Mouse (Mus musculus): ENCODE data around the gene 4931428L18Rik. TPM values are rescaled to one million over a fixed set of nuclear protein-coding genes. Genes with fewer than 3 reads are reported as not detected.
A peak's percentile ranks its signal among the peaks of the same experiment; 100 is the strongest.

4931428L18Rik gene
- total RNA-seq (2014; rRNA removed), result not detected in 2 replicates
- polyA plus RNA-seq (2015; fragmentation: Nextera tagmentation; extraction: Ambion mirVana), result not detected in 2 replicates

GRCm38 (mm10) chr1:31222564-31222963, at the start of gene 4931428L18Rik, which contains the start of gene Pih1d3:
4931428L18Rik (minus strand) TSS chr1:31222684.
Pih1d3 (plus strand) TSS chr1:31222838.
- Histone ChIP-seq H3K27ac (no peak within 1 kb of the TSS), H3K4me1 (ENCODE audit: insufficient read depth, low read length) (no peaks in the 10 kb centered on the region), H3K4me3 (ENCODE audit: low read length) (no peak within 1 kb of the TSS), H3K27me3 (ENCODE audit: insufficient read depth, low read length) (no peaks in the 10 kb centered on the region), H3K36me3 (ENCODE audit: insufficient read depth, low read length) (no peaks in the 10 kb centered on the region), H3K9me3 (ENCODE audit: low read length) (no peaks in the 10 kb centered on the region), H3K9ac (replicated peaks; ENCODE audit: low read length) (no peak within 1 kb of the TSS), H3K4me2 (ENCODE audit: low read depth, low read length) (no peak within 1 kb of the TSS)
- WGBS, result 90% methylated on average over 7 of the region's 7 CpGs
- ATAC-seq, result no peak
- no peak for TF ChIP-seq CTCF (IDR thresholded peaks at IDR 0.05; ENCODE audit: low read depth)
- DNase-seq (ENCODE audit: low spot score), result no peak

DNA sequence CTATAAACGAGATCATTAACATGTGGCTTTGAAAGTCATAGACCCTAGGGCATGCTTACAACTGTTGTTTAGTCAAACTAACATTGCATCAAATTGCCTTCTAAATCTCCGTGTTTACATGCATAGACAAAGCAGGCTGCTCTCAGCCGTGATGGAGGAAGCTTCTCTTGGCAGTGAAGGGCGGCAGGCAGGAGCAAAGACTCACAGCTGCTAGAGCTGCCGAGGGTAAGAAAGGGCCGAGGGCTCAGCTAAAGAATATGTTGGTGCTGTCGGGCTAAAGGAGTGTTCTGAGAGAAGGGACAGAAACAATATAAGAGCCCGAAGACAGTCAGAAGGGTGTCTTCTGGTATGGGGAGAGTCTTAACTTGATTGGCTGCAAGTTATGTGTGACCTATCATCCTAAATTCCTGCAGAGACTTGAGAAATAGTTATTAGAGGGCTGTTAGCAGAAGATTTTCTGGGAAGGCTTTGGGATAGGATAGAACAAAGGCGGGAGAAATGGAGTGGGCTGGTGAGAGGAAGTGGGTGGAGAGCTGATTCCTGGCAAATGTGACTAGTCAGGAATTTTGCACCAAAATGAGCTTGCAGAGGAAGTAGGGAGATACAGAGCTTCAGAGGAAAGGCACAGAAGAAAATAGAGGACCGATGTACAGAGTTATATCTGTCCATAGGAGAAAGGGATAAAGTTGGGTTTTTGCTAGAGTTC, 37.9 kb upstream of the 4931428L18Rik start:
- Histone ChIP-seq H3K4me2 (ENCODE audit: low read depth, low read length) (no peak overlapping the region), H3K27ac (no peak overlapping the region), H3K36me3 (ENCODE audit: insufficient read depth, low read length) (no peaks in the 10 kb centered on the region), H3K9me3 (ENCODE audit: low read length) (no peaks in the 10 kb centered on the region), H3K27me3 (ENCODE audit: insufficient read depth, low read length) (no peaks in the 10 kb centered on the region), H3K4me1 (ENCODE audit: insufficient read depth, low read length) (no peaks in the 10 kb centered on the region), H3K4me3 (ENCODE audit: low read length) (no peak overlapping the region), H3K9ac (replicated peaks; ENCODE audit: low read length) (no peak overlapping the region)
- ATAC-seq (no peak), DNase-seq (ENCODE audit: low spot score) (no peak)
- TF ChIP-seq CTCF (IDR thresholded peaks at IDR 0.05; ENCODE audit: low read depth), result no peak
- 66% methylated on average over 10 of the region's 10 CpGs for WGBS

GRCm38 (mm10) chr1:31233319-31234036, 11.0 kb upstream of the 4931428L18Rik start:
- Histone ChIP-seq H3K27ac (no peak overlapping the region), H3K9ac (replicated peaks; ENCODE audit: low read length) (no peak overlapping the region), H3K36me3 (ENCODE audit: insufficient read depth, low read length) (no peaks in the 10 kb centered on the region), H3K4me3 (ENCODE audit: low read length) (no peak overlapping the region), H3K9me3 (ENCODE audit: low read length) (no peaks in the 10 kb centered on the region), H3K27me3 (ENCODE audit: insufficient read depth, low read length) (no peaks in the 10 kb centered on the region), H3K4me2 (ENCODE audit: low read depth, low read length) (no peak overlapping the region), H3K4me1 (ENCODE audit: insufficient read depth, low read length) (no peaks in the 10 kb centered on the region)
- no peak for TF ChIP-seq CTCF (IDR thresholded peaks at IDR 0.05; ENCODE audit: low read depth)
- peak; percentile 74 for DNase-seq (ENCODE audit: low spot score)
- peak; percentile 84 for ATAC-seq

- H3K9me3 ChIP-seq (ENCODE audit: low read length), result no peaks in the 10 kb centered on the region
- no peaks in the 10 kb centered on the region for H3K27me3 ChIP-seq (ENCODE audit: insufficient read depth, low read length)
- no peak overlapping the region for H3K4me3 ChIP-seq (ENCODE audit: low read length)
- no peaks in the 10 kb centered on the region for H3K4me1 ChIP-seq (ENCODE audit: insufficient read depth, low read length)
- 90% methylated on average over 4 of the region's 4 CpGs for WGBS
- no peaks in the 10 kb centered on the region for H3K36me3 ChIP-seq (ENCODE audit: insufficient read depth, low read length)
- no peak overlapping the region for H3K27ac ChIP-seq
- DNase-seq (ENCODE audit: low spot score) (no peak), ATAC-seq (no peak)
- H3K4me2 ChIP-seq (ENCODE audit: low read depth, low read length), result no peak overlapping the region
- no peak overlapping the region for H3K9ac ChIP-seq (replicated peaks; ENCODE audit: low read length)
- TF ChIP-seq CTCF (IDR thresholded peaks at IDR 0.05; ENCODE audit: low read depth), result no peak
Observed at GRCm38 (mm10) chr1:31220599-31221250, 1.8 kb downstream of the 4931428L18Rik start.

DNA sequence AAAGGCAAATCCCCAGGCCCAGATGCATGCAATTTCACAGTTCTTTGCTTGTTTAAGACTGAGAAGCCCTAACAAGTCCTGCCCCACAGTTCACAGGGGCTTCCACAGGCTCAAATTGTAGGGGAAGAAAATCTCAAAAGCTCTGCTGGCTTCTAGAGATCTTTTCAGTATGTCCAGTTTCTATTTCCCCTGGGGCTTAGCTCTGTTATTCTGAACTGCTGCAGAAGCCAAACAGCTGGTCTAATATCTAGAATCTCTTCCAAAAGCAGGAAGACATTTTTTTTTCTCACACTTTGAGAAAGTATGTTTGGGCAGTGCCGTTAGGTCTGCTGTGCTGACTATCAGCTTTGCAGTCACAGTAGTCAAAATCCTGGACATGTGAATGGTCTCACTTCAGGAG, 7.7 kb downstream of the 4931428L18Rik start:
- no peak for DNase-seq (ENCODE audit: low spot score)
- no peak overlapping the region for H3K4me3 ChIP-seq (ENCODE audit: low read length)
- H3K4me2 ChIP-seq (ENCODE audit: low read depth, low read length), result no peak overlapping the region
- H3K9ac ChIP-seq (replicated peaks; ENCODE audit: low read length), result no peak overlapping the region
- no peak for ATAC-seq
- H3K9me3 ChIP-seq (ENCODE audit: low read length), result no peaks in the 10 kb centered on the region
- H3K4me1 ChIP-seq (ENCODE audit: insufficient read depth, low read length), result no peaks in the 10 kb centered on the region
- no peak for TF ChIP-seq CTCF (IDR thresholded peaks at IDR 0.05; ENCODE audit: low read depth)
- H3K27me3 ChIP-seq (ENCODE audit: insufficient read depth, low read length), result no peaks in the 10 kb centered on the region
- H3K36me3 ChIP-seq (ENCODE audit: insufficient read depth, low read length), result no peaks in the 10 kb centered on the region
- no peak overlapping the region for H3K27ac ChIP-seq
- WGBS, result 89% methylated on average over 1 of the region's 1 CpGs

DNA sequence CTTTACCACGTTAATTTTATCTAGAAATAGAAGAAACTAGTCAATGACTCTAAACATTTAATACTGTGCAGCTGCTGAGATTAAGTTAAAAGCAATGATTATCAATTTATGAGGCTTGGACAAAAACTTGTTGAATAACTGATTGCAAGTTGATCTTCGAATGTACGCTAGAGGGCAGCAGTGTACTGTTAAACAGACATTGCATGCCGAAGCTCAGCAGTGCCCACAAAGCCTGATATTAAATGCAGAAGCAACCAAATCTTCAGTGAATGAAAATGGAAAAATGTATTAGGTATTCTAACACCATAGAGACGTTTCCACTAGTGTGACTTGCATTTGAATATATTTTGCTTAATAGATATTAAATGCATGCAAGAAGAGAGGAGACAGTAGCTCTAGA, 12.3 kb downstream of the 4931428L18Rik start:
- Histone ChIP-seq H3K9me3 (ENCODE audit: low read length) (no peaks in the 10 kb centered on the region), H3K27me3 (ENCODE audit: insufficient read depth, low read length) (no peaks in the 10 kb centered on the region), H3K9ac (replicated peaks; ENCODE audit: low read length) (no peak overlapping the region), H3K4me2 (ENCODE audit: low read depth, low read length) (no peak overlapping the region), H3K36me3 (ENCODE audit: insufficient read depth, low read length) (no peaks in the 10 kb centered on the region), H3K4me3 (ENCODE audit: low read length) (no peak overlapping the region), H3K27ac (no peak overlapping the region), H3K4me1 (ENCODE audit: insufficient read depth, low read length) (no peaks in the 10 kb centered on the region)
- WGBS, result 1% methylated on average over 5 of the region's 5 CpGs
- ATAC-seq (peak; percentile 66), DNase-seq (ENCODE audit: low spot score) (peak; percentile 94)
- peak; percentile 88 for TF ChIP-seq CTCF (IDR thresholded peaks at IDR 0.05; ENCODE audit: low read depth)

Data from hindbrain, postnatal 0 days (tissue).